Mouse (Mus musculus) liver (tissue): ENCODE results near the gene Gm5134.

Experiments
- DNase-seq: peaks from one replicate; pipeline ENCODE4 v3.0.0-alpha.2; 2020; ENCODE audit warnings: mixed read lengths

Gm5134 gene

GRCm38 (mm10) chr10:75954381-75954811 is at the start of gene Gm5134:
Gene Gm5134, plus strand, starts transcription at chr10:75954514.
- DNase-seq, result peak; percentile 38

GRCm38 (mm10) chr10:75906882-75907281 is 47.4 kb upstream of the Gm5134 start:
- no peak for DNase-seq

GRCm38 (mm10) chr10:75910698-75911097 is 43.6 kb upstream of the Gm5134 start:
- DNase-seq, result no peak

GRCm38 (mm10) chr10:75913013-75913589 is 41.2 kb upstream of the Gm5134 start:
- DNase-seq, result no peak

GRCm38 (mm10) chr10:75915557-75915956 is 38.8 kb upstream of the Gm5134 start:
- DNase-seq, result no peak

- DNase-seq, result no peak
These were observed 37.5 kb upstream of the Gm5134 start for GRCm38 (mm10) chr10:75916840-75917239.

- no peak for DNase-seq
These were observed 35.3 kb upstream of the Gm5134 start for GRCm38 (mm10) chr10:75919026-75919425.

- DNase-seq, result peak; percentile 97
These were observed 33.1 kb upstream of the Gm5134 start, which contains the start of gene Smarcb1 for GRCm38 (mm10) chr10:75921026-75921725. Gene Smarcb1, minus strand, starts transcription at chr10:75921617.

GRCm38 (mm10) chr10:75921726-75922560 is 32.4 kb upstream of the Gm5134 start:
- DNase-seq, result peak; percentile 36

- no peak for DNase-seq
These were observed 30.0 kb upstream of the Gm5134 start for GRCm38 (mm10) chr10:75924324-75924723.

- no peak for DNase-seq
These were observed 27.9 kb upstream of the Gm5134 start for GRCm38 (mm10) chr10:75926396-75926795.

GRCm38 (mm10) chr10:75930304-75930703 is 24.0 kb upstream of the Gm5134 start:
- DNase-seq, result no peak

GRCm38 (mm10) chr10:75931311-75931710 is 23.0 kb upstream of the Gm5134 start:
- no peak for DNase-seq

GRCm38 (mm10) chr10:75932081-75932678 is 22.1 kb upstream of the Gm5134 start:
- DNase-seq, result peak; percentile 76

GRCm38 (mm10) chr10:75932891-75933290 is 21.4 kb upstream of the Gm5134 start, which contains the start of gene Chchd10:
Gene Chchd10, plus strand, starts transcription at chr10:75933130.
- DNase-seq, result no peak

- DNase-seq, result no peak
These were observed 19.3 kb upstream of the Gm5134 start for GRCm38 (mm10) chr10:75934991-75935390.

- DNase-seq, result peak; percentile 94
These were observed 18.4 kb upstream of the Gm5134 start, which contains the start of gene Mmp11 for GRCm38 (mm10) chr10:75935680-75936541. Gene Mmp11, minus strand, starts transcription at chr10:75936496.

- DNase-seq, result no peak
These were observed 17.2 kb upstream of the Gm5134 start for GRCm38 (mm10) chr10:75936909-75937667.

GRCm38 (mm10) chr10:75937851-75938643 is 16.3 kb upstream of the Gm5134 start:
- DNase-seq, result peak; percentile 73
